Mouse (Mus musculus) stomach, embryonic 15.5 days (tissue): Measurements from ENCODE around the gene Dpep2nb. TPM values are rescaled to one million over a fixed set of nuclear protein-coding genes. Genes with fewer than 3 reads are reported as not detected.

Source experiments
- ATAC-seq: fragments of 200-750 bp; cut with Nextera tagmentation; 2 replicates; pipeline ENCODE4 v1.8.0; 2017; ENCODE audit warnings: low read depth, moderate number of reproducible peaks, moderate TSS enrichment; ENCODE audit not compliant: insufficient read depth, low FRiP score
- H3K27ac ChIP-seq: fragments of 300-500 bp; sonication (generic); 2 replicates; pipeline ENCODE4 v1.5.1; 2015; ENCODE audit warnings: mild to moderate bottlenecking, inconsistent platforms
- H3K27me3 ChIP-seq: fragments of 300-500 bp; sonication (generic); replicated peaks from 2 replicates; pipeline ENCODE4 v1.6.1; 2015; ENCODE audit warnings: inconsistent platforms
- H3K36me3 ChIP-seq: fragments of 300-500 bp; sonication (generic); 2 replicates; pipeline ENCODE4 v1.6.1; 2015; ENCODE audit warnings: inconsistent platforms
- H3K4me1 ChIP-seq: fragments of 300-500 bp; sonication (generic); 2 replicates; pipeline ENCODE4 v1.6.1; 2015; ENCODE audit warnings: inconsistent platforms
- H3K4me2 ChIP-seq: fragments of 300-500 bp; sonication (generic); 2 replicates; pipeline ENCODE4 v1.6.1; 2015; ENCODE audit warnings: mild to moderate bottlenecking, inconsistent platforms
- H3K4me3 ChIP-seq: fragments of 300-500 bp; sonication (generic); replicated peaks from 2 replicates; pipeline ENCODE4 v1.5.1; 2015; ENCODE audit warnings: inconsistent platforms
- H3K9ac ChIP-seq: fragments of 300-500 bp; sonication (generic); 2 replicates; pipeline ENCODE4 v1.6.1; 2015; ENCODE audit warnings: inconsistent platforms
- H3K9me3 ChIP-seq: fragments of 300-500 bp; sonication (generic); 2 replicates; pipeline ENCODE4 v1.6.1; 2016; ENCODE audit warnings: inconsistent platforms
- WGBS: fragments of 180-500 bp; shearing (Covaris S2); methylation state at CpG from one replicate; pipeline ENCODE4 v1.1.7; 2015; 5-methylcytosine and 5-hydroxymethylcytosine counted together
- microRNA-seq: library from miRNA; unstranded; fragments of <30 nt; microRNA quantifications from one replicate; pipeline ENCODE4, GENCODE M21; 2016
- polyA plus RNA-seq: library from polyadenylated mRNA; unstranded; fragments of >200 nt; fragmentation: Nextera tagmentation; extraction: Ambion mirVana; gene quantifications from 2 replicates; pipeline ENCODE4 v1.2.1, GENCODE M21; 2015

Dpep2nb gene
- polyA plus RNA-seq, 1 experiment from 2014 or later = not detected

GRCm38 (mm10) chr8:105956556-105956955 lies 49.2 kb downstream of the Dpep2nb start:
- H3K4me2 ChIP-seq = no peak overlapping the region
- peaks cover 8% of the 10 kb centered on the region; the same call in 1 of the 2 replicates for H3K4me1 ChIP-seq
- H3K9ac ChIP-seq = no peak overlapping the region
- H3K27me3 ChIP-seq = no peaks in the 10 kb centered on the region
- no peak for ATAC-seq
- no peak overlapping the region for H3K4me3 ChIP-seq
- no peak overlapping the region for H3K27ac ChIP-seq
- WGBS = 81% methylated on average over 4 of the region's 4 CpGs
- no peaks in the 10 kb centered on the region for H3K9me3 ChIP-seq
- peaks cover 16% of the 10 kb centered on the region for H3K36me3 ChIP-seq

DNA sequence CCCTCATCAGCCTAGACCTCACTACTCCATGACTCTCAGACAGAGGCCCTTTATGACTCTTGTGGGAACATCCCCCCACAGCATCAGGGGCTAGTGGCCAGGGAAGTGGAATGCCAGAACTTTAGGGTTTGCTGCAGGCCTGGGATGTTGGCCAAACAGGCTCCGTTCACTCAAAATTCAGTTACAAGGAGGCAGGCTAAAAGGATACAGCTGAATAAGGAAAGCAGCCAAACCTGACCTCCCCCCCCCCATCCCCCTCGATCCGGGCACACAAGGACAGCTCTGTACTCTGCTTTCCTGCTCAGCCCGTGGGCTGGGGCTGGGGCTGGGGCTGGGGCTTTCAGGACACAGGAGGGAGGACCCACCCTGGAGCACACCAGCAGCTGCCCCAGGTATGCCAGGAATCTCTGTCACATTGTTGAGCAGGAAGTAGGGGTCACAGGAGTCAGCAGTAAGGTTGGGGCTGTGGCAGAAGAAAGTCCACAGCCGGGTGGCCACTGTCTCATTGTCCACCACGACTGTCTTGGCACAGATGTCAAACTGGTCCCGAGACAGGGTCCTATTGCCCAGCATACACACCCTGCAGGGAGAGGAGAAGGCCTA lies 54.6 kb downstream of the Dpep2nb start:
- H3K4me2 ChIP-seq = no peak overlapping the region
- H3K9ac ChIP-seq = no peak overlapping the region
- ATAC-seq = peak; percentile 59
- H3K9me3 ChIP-seq = no peaks in the 10 kb centered on the region
- H3K36me3 ChIP-seq = peaks cover 45% of the 10 kb centered on the region
- no peaks in the 10 kb centered on the region for H3K27me3 ChIP-seq
- WGBS = 37% methylated on average over 7 of the region's 7 CpGs
- H3K4me1 ChIP-seq = 0 out of 2 replicates have a peak, but pooled peaks cover 10% of the 10 kb centered on the region
- H3K4me3 ChIP-seq = no peak overlapping the region
- no peak overlapping the region for H3K27ac ChIP-seq

- no peaks in the 10 kb centered on the region for H3K27me3 ChIP-seq
- no peak overlapping the region for H3K4me2 ChIP-seq
- no peaks in the 10 kb centered on the region for H3K9me3 ChIP-seq
- H3K4me3 ChIP-seq = no peak overlapping the region
- peaks cover 49% of the 10 kb centered on the region for H3K36me3 ChIP-seq
- H3K9ac ChIP-seq = no peak overlapping the region
- H3K4me1 ChIP-seq = 0 out of 2 replicates have a peak, but pooled peaks cover 10% of the 10 kb centered on the region
- WGBS = 46% methylated on average over 10 of the region's 10 CpGs
- no peak overlapping the region for H3K27ac ChIP-seq
- peak; percentile 19; the same call in 1 of the 2 replicates for ATAC-seq
Measured at GRCm38 (mm10) chr8:105949350-105949749, 56.4 kb downstream of the Dpep2nb start.

Small RNA genes within 50 kb of the gene (microRNA-seq; reads per million reads assigned to microRNA genes)
- not detected for gene Mir7074

Other genes with a start within 250 kb of the Dpep2nb start
- 16.0 and 16.2 TPM in 2 replicates for gene Gfod2, start 247.3 kb downstream of the Dpep2nb start, polyA plus RNA-seq
- 13.1 and 13.4 TPM in 2 replicates for gene Ranbp10, start 178.6 kb downstream of the Dpep2nb start, polyA plus RNA-seq
- gene Tsnaxip1, start 178.2 kb downstream of the Dpep2nb start, polyA plus RNA-seq = not detected in 2 replicates
- 38.0 and 41.2 TPM in 2 replicates for gene Cenpt, start 152.7 kb downstream of the Dpep2nb start, polyA plus RNA-seq
- 61.6 and 63.3 TPM in 2 replicates for gene Thap11, start 150.8 kb downstream of the Dpep2nb start, polyA plus RNA-seq
- gene Nutf2, start 145.4 kb downstream of the Dpep2nb start, polyA plus RNA-seq = 151 and 214 TPM in 2 replicates
- gene Edc4, start 125.1 kb downstream of the Dpep2nb start, polyA plus RNA-seq = 35.7 and 41.9 TPM in 2 replicates
- 0.31 and 0.63 TPM in 2 replicates for gene Nrn1l, start 112.4 kb downstream of the Dpep2nb start, polyA plus RNA-seq
- 28.7 and 30.7 TPM in 2 replicates for gene Pskh1, start 105.5 kb downstream of the Dpep2nb start, polyA plus RNA-seq
- gene Ctrl, start 72.1 kb downstream of the Dpep2nb start, polyA plus RNA-seq = 1.9 and 3.8 TPM in 2 replicates
- 61.2 and 61.4 TPM in 2 replicates for gene Psmb10, start 67.5 kb downstream of the Dpep2nb start, polyA plus RNA-seq
- gene Lcat, start 62.6 kb downstream of the Dpep2nb start, polyA plus RNA-seq = 2.9 and 5.8 TPM in 2 replicates
- 32.7 and 33.4 TPM in 2 replicates for gene Slc12a4, start 39.9 kb downstream of the Dpep2nb start, polyA plus RNA-seq
- gene Dpep3, start 26.5 kb downstream of the Dpep2nb start, polyA plus RNA-seq = not detected in 2 replicates
- gene Dus2, start 14.6 kb downstream of the Dpep2nb start, polyA plus RNA-seq = 17.6 and 21.2 TPM in 2 replicates
- gene Ddx28, start 5.9 kb upstream of the Dpep2nb start, polyA plus RNA-seq = 14.9 and 15.3 TPM in 2 replicates
- 7.8 TPM in 2 replicates for gene Nfatc3, start 52.9 kb upstream of the Dpep2nb start, polyA plus RNA-seq
- gene Esrp2, start 131.0 kb upstream of the Dpep2nb start, polyA plus RNA-seq = 45.8 and 46.1 TPM in 2 replicates
- 11.9 and 12.3 TPM in 2 replicates for gene Pla2g15, start 144.4 kb upstream of the Dpep2nb start, polyA plus RNA-seq
- gene Slc7a6, start 162.9 kb upstream of the Dpep2nb start, polyA plus RNA-seq = 39.8 and 47.3 TPM in 2 replicates
- gene Slc7a6os, start 205.0 kb upstream of the Dpep2nb start, polyA plus RNA-seq = 32.0 and 35.4 TPM in 2 replicates
- gene Prmt7, start 205.0 kb upstream of the Dpep2nb start, polyA plus RNA-seq = 42.2 and 46.3 TPM in 2 replicates